Mouse (Mus musculus) bone marrow macrophage, adult 2 months (primary cell): ENCODE measurements around the gene Dnah14. TPM values are rescaled to one million over a fixed set of nuclear protein-coding genes. Genes with fewer than 3 reads are reported as not detected.

Experiments
- H3K27ac ChIP-seq: 2 replicates; pipeline ENCODE4 v1.5.1; 2012; ENCODE audit warnings: low read depth, low read length; ENCODE audit not compliant: insufficient read depth
- H3K4me1 ChIP-seq: 2 replicates; pipeline ENCODE4 v1.6.1; 2012; ENCODE audit warnings: low read length; ENCODE audit not compliant: control insufficient read depth, insufficient read depth
- H3K4me3 ChIP-seq: 2 replicates; pipeline ENCODE4 v1.5.1; 2012; ENCODE audit warnings: mild to moderate bottlenecking, low read length, moderate library complexity; ENCODE audit not compliant: insufficient read depth
- CTCF ChIP-seq: IDR thresholded peaks from 2 replicates; pipeline ENCODE4 v1.5.1; 2012; ENCODE audit warnings: low read depth, mild to moderate bottlenecking, low read length, moderate library complexity
- POLR2A ChIP-seq: IDR thresholded peaks from 2 replicates; pipeline ENCODE4 v1.6.1; 2012; ENCODE audit warnings: mild to moderate bottlenecking, low read depth, low read length, borderline replicate concordance
- polyA plus RNA-seq: library from polyadenylated mRNA; stranded (reverse); fragments of >200 nt; gene quantifications from 2 replicates; pipeline ENCODE4 v1.2.4, GENCODE M21; 2012; ENCODE audit not compliant: missing spikeins, insufficient read depth, insufficient read length

Dnah14 gene
- polyA plus RNA-seq, 1 experiment: not detected

GRCm38 (mm10) chr1:181550826-181551225 is 25.5 kb upstream of the Dnah14 start:
- Histone ChIP-seq H3K4me3 (no peak overlapping the region), H3K4me1 (peaks cover 16% of the 10 kb centered on the region), H3K27ac (no peak overlapping the region)
- TF ChIP-seq CTCF (no peak), POLR2A (no peak)

- peaks cover 16% of the 10 kb centered on the region for H3K4me1 ChIP-seq
- no peak overlapping the region for H3K27ac ChIP-seq
- no peak for TF ChIP-seq CTCF
- no peak for TF ChIP-seq POLR2A
- no peak overlapping the region for H3K4me3 ChIP-seq
Observed at GRCm38 (mm10) chr1:181552533-181553410, 23.6 kb upstream of the Dnah14 start.

GRCm38 (mm10) chr1:181555475-181555874 is 20.9 kb upstream of the Dnah14 start:
- H3K27ac ChIP-seq: no peak overlapping the region
- peaks cover 16% of the 10 kb centered on the region for H3K4me1 ChIP-seq
- H3K4me3 ChIP-seq: no peak overlapping the region
- TF ChIP-seq POLR2A (no peak), CTCF (no peak)

GRCm38 (mm10) chr1:181559655-181560054 is 16.7 kb upstream of the Dnah14 start:
- Histone ChIP-seq H3K27ac (no peak overlapping the region), H3K4me1 (peaks cover 5% of the 10 kb centered on the region), H3K4me3 (no peak overlapping the region)
- no peak for TF ChIP-seq POLR2A

DNA sequence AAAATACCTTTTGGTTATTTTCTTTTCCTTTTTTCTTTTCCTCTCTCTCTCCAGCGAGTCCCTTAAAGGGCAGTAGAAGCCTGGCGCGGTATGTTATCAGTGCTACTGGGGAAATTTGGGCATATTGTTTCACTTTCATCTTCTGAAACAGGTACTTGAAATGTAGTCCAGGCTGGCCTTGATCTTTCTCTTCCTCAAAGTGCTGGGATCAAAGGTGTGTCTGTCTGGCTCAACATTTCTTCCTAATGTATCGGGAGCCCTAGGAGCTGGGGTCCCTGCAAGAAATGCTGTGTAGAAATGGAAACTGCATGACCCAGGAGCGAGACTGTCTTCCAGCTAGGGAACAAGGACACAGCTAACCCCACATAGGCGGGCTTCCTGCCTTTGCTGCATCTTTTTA is 16.0 kb upstream of the Dnah14 start:
- no peak for TF ChIP-seq CTCF
- no peak for TF ChIP-seq POLR2A
- Histone ChIP-seq H3K4me1 (peaks cover under 1% of the 10 kb centered on the region), H3K4me3 (no peak overlapping the region), H3K27ac (no peak overlapping the region)

DNA sequence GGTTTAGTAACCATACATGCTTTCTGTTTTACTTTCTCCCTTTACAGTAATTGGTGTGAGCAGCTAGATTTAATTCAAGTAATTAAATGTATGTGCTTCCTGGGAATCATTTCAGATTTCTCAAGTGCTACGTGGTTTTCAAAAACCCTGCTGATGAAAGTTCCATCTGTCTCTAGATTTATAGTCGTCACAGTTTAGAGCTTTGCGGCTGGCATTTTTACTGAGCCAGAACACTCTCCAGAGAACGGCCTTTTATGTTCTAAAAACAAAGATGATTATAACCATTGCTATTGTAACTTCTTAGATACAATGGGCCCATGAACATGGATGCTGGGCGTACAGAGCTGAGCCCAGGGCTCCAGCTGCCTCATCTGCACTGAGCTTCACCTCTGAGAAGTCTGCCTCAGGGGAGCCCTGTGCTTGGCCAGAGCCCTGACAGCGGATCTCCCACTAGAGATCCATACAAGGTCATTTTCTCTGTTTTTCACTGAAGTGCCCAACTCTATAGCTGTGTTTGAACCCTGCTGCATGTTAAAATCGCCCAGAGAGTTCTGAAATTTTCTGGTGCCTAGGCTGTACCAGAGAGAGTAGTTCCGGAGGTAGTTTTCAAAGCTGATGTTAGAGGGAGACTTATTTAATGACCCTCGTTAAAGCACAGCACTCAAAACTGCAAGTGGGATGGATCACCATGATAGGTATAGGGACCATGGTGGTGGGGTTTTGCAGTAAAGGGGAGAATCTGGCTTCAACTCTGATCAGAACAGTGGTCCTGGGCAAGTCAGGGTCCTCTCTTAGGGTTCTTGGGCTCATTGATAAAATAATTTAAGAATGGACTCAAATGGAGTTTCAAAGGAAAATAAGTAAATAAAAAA is 15.2 kb upstream of the Dnah14 start:
- TF ChIP-seq CTCF (no peak), POLR2A (no peak)
- H3K4me1 ChIP-seq: no peaks in the 10 kb centered on the region
- no peak overlapping the region for H3K4me3 ChIP-seq
- H3K27ac ChIP-seq: no peak overlapping the region

GRCm38 (mm10) chr1:181561768-181562444 is 14.5 kb upstream of the Dnah14 start:
- no peak overlapping the region for H3K27ac ChIP-seq
- TF ChIP-seq CTCF (no peak), POLR2A (no peak)
- H3K4me3 ChIP-seq: no peak overlapping the region
- no peaks in the 10 kb centered on the region for H3K4me1 ChIP-seq

DNA sequence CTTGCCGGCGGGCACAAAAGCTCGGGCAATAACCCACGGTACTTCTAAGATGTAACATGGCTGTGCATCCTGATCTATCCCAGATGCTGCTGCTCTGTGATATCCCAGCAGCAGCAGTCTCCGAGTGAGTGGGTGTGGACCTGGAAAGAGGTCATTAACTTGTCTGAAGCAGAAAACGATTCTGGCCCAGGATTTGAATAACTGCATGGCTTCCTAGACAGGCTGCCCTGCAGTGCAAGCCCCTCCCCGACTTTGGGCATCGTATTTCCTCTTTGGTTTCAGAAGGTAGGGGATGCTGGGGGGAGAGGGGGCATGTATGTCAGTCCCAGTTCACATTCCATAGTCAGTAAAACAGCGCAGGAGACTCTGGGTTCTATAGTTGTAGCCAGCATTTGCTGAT is 6.9 kb upstream of the Dnah14 start:
- H3K27ac ChIP-seq: no peak overlapping the region
- H3K4me3 ChIP-seq: no peak overlapping the region
- no peaks in the 10 kb centered on the region for H3K4me1 ChIP-seq
- TF ChIP-seq POLR2A: no peak
- no peak for TF ChIP-seq CTCF

DNA sequence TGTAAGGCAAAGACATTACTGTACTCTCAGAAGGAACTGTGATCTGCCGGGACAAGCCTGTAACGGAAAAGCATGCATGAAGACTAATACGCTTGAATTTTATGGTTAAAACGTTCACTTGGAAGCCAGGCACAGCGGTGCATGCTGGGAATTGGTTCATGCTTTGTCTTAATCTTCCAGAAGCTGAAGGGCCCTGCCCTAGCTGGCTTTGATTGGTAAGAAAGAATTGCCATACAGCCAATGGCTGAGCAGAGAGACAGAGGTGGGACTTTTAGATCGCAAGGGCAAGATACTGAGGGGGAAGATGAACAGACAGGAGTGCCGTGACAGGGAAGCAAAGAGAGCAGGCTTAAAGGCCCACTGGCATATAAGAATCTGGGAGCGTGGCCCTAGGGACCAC is 6.8 kb downstream of the Dnah14 start:
- no peak for TF ChIP-seq POLR2A
- TF ChIP-seq CTCF: no peak
- no peak overlapping the region for H3K4me3 ChIP-seq
- H3K27ac ChIP-seq: no peak overlapping the region
- H3K4me1 ChIP-seq: no peaks in the 10 kb centered on the region
